Mouse (Mus musculus): Measurements from ENCODE around the gene Neurog3. TPM values are rescaled to one million over a fixed set of nuclear protein-coding genes. Genes with fewer than 3 reads are reported as not detected.

The Neurog3 gene
- total RNA-seq, 2 experiments from 2014 or later = not detected

- no peak for DNase-seq (ENCODE audit: low spot score in 2 of 2)
- TF ChIP-seq CTCF (conservative IDR thresholded peaks at IDR 0.05) = no peak
- Histone ChIP-seq H3K4me3 (no peak overlapping the region), H3K27ac (no peak overlapping the region)
Observed at GRCm38 (mm10) chr10:62149929-62150328, 17.0 kb downstream of the Neurog3 start.

GRCm38 (mm10) chr10:62162410-62162809, 29.5 kb downstream of the Neurog3 start:
- Histone ChIP-seq H3K27ac (no peak overlapping the region), H3K4me3 (no peak overlapping the region)
- no peak for DNase-seq (ENCODE audit: low spot score in 2 of 2)
- no peak for TF ChIP-seq CTCF (conservative IDR thresholded peaks at IDR 0.05)

GRCm38 (mm10) chr10:62172841-62173553, 40.1 kb downstream of the Neurog3 start:
- H3K4me3 ChIP-seq = no peak overlapping the region
- no peak for TF ChIP-seq CTCF (conservative IDR thresholded peaks at IDR 0.05)
- no peak for DNase-seq (ENCODE audit: low spot score in 2 of 2)
- H3K27ac ChIP-seq = no peak overlapping the region

GRCm38 (mm10) chr10:62173941-62174448, 41.1 kb downstream of the Neurog3 start:
- DNase-seq (ENCODE audit: low spot score in 2 of 2) = no peak
- Histone ChIP-seq H3K4me3 (no peak overlapping the region), H3K27ac (no peak overlapping the region)
- TF ChIP-seq CTCF (conservative IDR thresholded peaks at IDR 0.05) = no peak

- Histone ChIP-seq H3K27ac (no peak overlapping the region), H3K4me3 (no peak overlapping the region)
- no peak for DNase-seq (ENCODE audit: low spot score in 2 of 2)
- TF ChIP-seq CTCF (conservative IDR thresholded peaks at IDR 0.05) = no peak
Observed at GRCm38 (mm10) chr10:62174533-62175313, 41.8 kb downstream of the Neurog3 start.

GRCm38 (mm10) chr10:62179944-62180343, 47.1 kb downstream of the Neurog3 start:
- no peak for TF ChIP-seq CTCF (conservative IDR thresholded peaks at IDR 0.05)
- no peak overlapping the region for H3K4me3 ChIP-seq
- DNase-seq (ENCODE audit: low spot score in 2 of 2) = no peak

GRCm38 (mm10) chr10:62181701-62182100, 48.8 kb downstream of the Neurog3 start:
- no peak for DNase-seq (ENCODE audit: low spot score in 2 of 2)
- no peak overlapping the region for H3K27ac ChIP-seq
- peak; percentile 26 for TF ChIP-seq CTCF (conservative IDR thresholded peaks at IDR 0.05)
- H3K4me3 ChIP-seq = no peak overlapping the region

More at GRCm38 (mm10) chr10:62179944-62180343, 47.1 kb downstream of the Neurog3 start:
- H3K27ac ChIP-seq = no peak overlapping the region

- Histone ChIP-seq H3K4me3 (no peak overlapping the region), H3K27ac (no peak overlapping the region)
- DNase-seq (ENCODE audit: low spot score in 2 of 2) = no peak
- no peak for TF ChIP-seq CTCF (conservative IDR thresholded peaks at IDR 0.05)
Observed at GRCm38 (mm10) chr10:62182471-62183014, 49.7 kb downstream of the Neurog3 start.

GRCm38 (mm10) chr10:62183053-62183452, 50.2 kb downstream of the Neurog3 start:
- Histone ChIP-seq H3K27ac (no peak overlapping the region), H3K4me3 (no peak overlapping the region)
- TF ChIP-seq CTCF (conservative IDR thresholded peaks at IDR 0.05) = peak; percentile 100
- peak; percentile 94 to 99 for DNase-seq (ENCODE audit: low spot score in 2 of 2)

Other genes starting within 250 kb of the Neurog3 start
- 1 to 10 TPM; 1.1 to 1.5 TPM for gene Col13a1, start 154.0 kb upstream of the Neurog3 start, total RNA-seq (2021)
- 10 to 100 TPM; 36.2 to 40.6 TPM for gene Fam241b, start 10.8 kb downstream of the Neurog3 start, total RNA-seq (2021)
- gene Tspan15, start 98.2 kb downstream of the Neurog3 start, total RNA-seq (2021) = 10 to 100 TPM; 13.6 to 15.9 TPM
- not detected for gene Tacr2, start 119.3 kb downstream of the Neurog3 start, total RNA-seq (2021)
- gene Hk1, start 246.8 kb downstream of the Neurog3 start, total RNA-seq (2021) = 100 to 1,000 TPM; 292 to 307 TPM

All from layer of hippocampus, adult 2 months (tissue).